Mouse (Mus musculus) kidney, adult 10 weeks (tissue): ENCODE data around the gene Slc3a1. TPM values are rescaled to one million over a fixed set of nuclear protein-coding genes. Genes with fewer than 3 reads are reported as not detected.

Source experiments
- polyA plus RNA-seq: library from polyadenylated mRNA; stranded (reverse); fragments of 350-450 nt; fragmentation: Illumina TruSeq; extraction: RNeasy Lipid Tissue Mini Kit (QIAGEN cat#74804); gene quantifications from one replicate; pipeline ENCODE4 v1.2.3, GENCODE M21; 2014; ENCODE audit warnings: low read depth, low replicate concordance

The Slc3a1 gene
- 841 TPM for polyA plus RNA-seq

GRCm38 (mm10) chr17:85028093-85028739 lies at the start of gene Slc3a1:
Gene Slc3a1, plus strand, starts transcription at chr17:85028376.

GRCm38 (mm10) chr17:85090120-85091099 lies 62.2 kb downstream of the Slc3a1 start, which contains the start of the genes Prepl and Camkmt:
Gene Prepl, minus strand, starts transcription at chr17:85090241.
Gene Camkmt, plus strand, starts transcription at chr17:85090552.

Other genes with a start within 250 kb of the Slc3a1 start
- 81.4 TPM for gene Lrpprc, start 237.6 kb upstream of the Slc3a1 start, polyA plus RNA-seq
- gene Ppm1b, start 71.6 kb upstream of the Slc3a1 start, polyA plus RNA-seq, result 150 TPM
- gene Prepl, start 61.9 kb downstream of the Slc3a1 start, polyA plus RNA-seq, result 41.5 TPM
- gene Camkmt, start 62.2 kb downstream of the Slc3a1 start, polyA plus RNA-seq, result 13.1 TPM